Mouse (Mus musculus) E14TG2a.4 (cell line): ENCODE results near the gene Rabep2.

Experiments used
- CTCF ChIP-seq: conservative IDR thresholded peaks from 2 replicates; pipeline ENCODE4 v1.5.1; 2014; ENCODE audit warnings: low read length
- NANOG ChIP-seq: IDR thresholded peaks from 2 replicates; pipeline ENCODE4 v1.6.1; 2014; ENCODE audit warnings: borderline replicate concordance, low read length, mixed read lengths
- POU5F1 ChIP-seq: IDR thresholded peaks from 2 replicates; pipeline ENCODE4 v1.6.1; 2014; ENCODE audit warnings: low read length, borderline replicate concordance

- TF ChIP-seq CTCF (no peak), NANOG (no peak), POU5F1 (no peak)
Observed at GRCm38 (mm10) chr7:126397221-126397620, 31.3 kb upstream of the Rabep2 start.
